21 mouse cellular contexts compared by ENCODE assay signal in genomic region chr5:89012456-89012855, GRCm38 (mm10).
"Had no signal": no experiment of that assay in that cellular context is flagged by ENCODE, and none has a peak within 500 bp of the region (broad histone marks: within the 10 kb centered on the region; RNA-seq: fewer than 3 reads in every experiment).

No protein-coding gene starts in this region.

- DNase-seq: lung, adult 18-20 months; lung, embryonic 14.5 days; lung, postnatal 14 days; retina, postnatal 1 day; right cerebral cortex, adult 18-20 months; right cerebral cortex, postnatal 25 days; right cerebral cortex, postnatal 4 days; spleen, adult 18-20 months; thymus, adult 2 months; thymus, postnatal 14 days; thymus, postnatal 36 days had no signal

- ATAC-seq: midbrain, embryonic 13.5 days; midbrain, embryonic 15.5 days had no signal

- H3K27ac ChIP-seq: liver, embryonic 14.5 days; macrophage; midbrain, embryonic 13.5 days; midbrain, embryonic 15.5 days; neural tube, embryonic 13.5 days; neural tube, embryonic 15.5 days; stomach, embryonic 15.5 days; stomach, postnatal 0 days had no signal

- H3K27me3 ChIP-seq: megakaryocyte, embryonic 14.5 days; midbrain, embryonic 13.5 days; midbrain, embryonic 15.5 days; neural tube, embryonic 13.5 days; neural tube, embryonic 15.5 days; stomach, embryonic 15.5 days had no signal

- H3K9ac ChIP-seq: liver, embryonic 14.5 days; lung, embryonic 14.5 days; midbrain, embryonic 13.5 days; midbrain, embryonic 15.5 days; neural tube, embryonic 13.5 days; neural tube, embryonic 15.5 days; stomach, embryonic 15.5 days had no signal

- H3K4me3 ChIP-seq: megakaryocyte, embryonic 14.5 days; midbrain, embryonic 13.5 days; midbrain, embryonic 15.5 days; neural tube, embryonic 13.5 days; neural tube, embryonic 15.5 days; stomach, embryonic 15.5 days had no signal

- H3K9me3 ChIP-seq: megakaryocyte, embryonic 14.5 days; midbrain, embryonic 13.5 days; midbrain, embryonic 15.5 days; neural tube, embryonic 13.5 days; neural tube, embryonic 15.5 days; stomach, embryonic 15.5 days had no signal

- H3K4me2 ChIP-seq: lung, embryonic 14.5 days; midbrain, embryonic 11.5 days; midbrain, embryonic 13.5 days; midbrain, embryonic 15.5 days; neural tube, embryonic 13.5 days; neural tube, embryonic 15.5 days; stomach, embryonic 15.5 days had no signal

- H3K36me3 ChIP-seq: midbrain, embryonic 13.5 days; midbrain, embryonic 15.5 days; neural tube, embryonic 13.5 days; neural tube, embryonic 15.5 days; stomach, embryonic 15.5 days had no signal

- H3K4me1 ChIP-seq: megakaryocyte, embryonic 14.5 days; midbrain, embryonic 13.5 days; midbrain, embryonic 15.5 days; neural tube, embryonic 13.5 days; neural tube, embryonic 15.5 days; stomach, embryonic 15.5 days had no signal
